Mouse (Mus musculus) myocyte (in vitro differentiated cells): ENCODE measurements at regions not wholly inside any gene's neighbourhood (a gene's known extent, or its start where the extent isn't known, plus 50 kb on each side); places are given as distances from the start of the nearest gene placed in this dataset.
"Not testable (repeated sequence)": the region's sequence is repeated elsewhere in the genome, so short reads cannot be mapped to it uniquely, and the experiment has no call there.

Source experiments
- H3K27me3 ChIP-seq: one replicate; pipeline ENCODE4 v1.6.1; 2011; ENCODE audit not compliant: control insufficient read depth, insufficient read depth, insufficient read length
- H3K36me3 ChIP-seq: one replicate; pipeline ENCODE4 v1.6.1; 2011; ENCODE audit not compliant: control insufficient read depth, insufficient read depth
- H3K4me2 ChIP-seq: one replicate; pipeline ENCODE4 v1.6.1; 2011; ENCODE audit warnings: low read depth, control low read depth
- H3K4me3 ChIP-seq: one replicate; pipeline ENCODE4 v1.5.1; 2011; ENCODE audit warnings: mild to moderate bottlenecking, control low read depth, moderate library complexity
- H3K79me2 ChIP-seq: one replicate; pipeline ENCODE4 v1.6.1; 2011; ENCODE audit not compliant: control insufficient read depth, insufficient read depth
- H3ac ChIP-seq: one replicate; pipeline ENCODE4 v1.6.1; 2011; ENCODE audit not compliant: control insufficient read depth, insufficient read length
- CEBPB ChIP-seq: IDR thresholded peaks from 2 replicates; pipeline ENCODE4 v1.6.1; 2011; ENCODE audit warnings: mild to moderate bottlenecking, moderate library complexity; ENCODE audit not compliant: poor library complexity, insufficient read depth, severe bottlenecking
- E2F4 ChIP-seq: IDR thresholded peaks from one replicate; pipeline ENCODE4 v1.6.1; 2011; ENCODE audit warnings: mild to moderate bottlenecking, control low read depth, moderate library complexity; ENCODE audit not compliant: insufficient read depth
- MAX ChIP-seq: IDR thresholded peaks from one replicate; pipeline ENCODE4 v1.6.1; 2011; ENCODE audit warnings: low read depth, mild to moderate bottlenecking, control low read depth
- MYOD1 ChIP-seq, 3 experiments: IDR thresholded peaks; one replicate each; pipeline ENCODE4 v1.6.1; 2011; ENCODE audit warnings: control low read depth in 2 of 3, low read depth in 2 of 3, mild to moderate bottlenecking in 2 of 3, moderate library complexity in 1 of 3; ENCODE audit not compliant: insufficient read length in 2 of 3, control insufficient read depth in 1 of 3
- MYOG ChIP-seq, 3 experiments: IDR thresholded peaks; one replicate each; pipeline ENCODE4 v1.6.1; 2011; ENCODE audit warnings: control low read depth in 2 of 3, low read depth in 2 of 3, mild to moderate bottlenecking in 2 of 3; ENCODE audit not compliant: insufficient read length in 2 of 3, control insufficient read depth in 1 of 3, insufficient read depth in 1 of 3
- POLR2A ChIP-seq: IDR thresholded peaks from one replicate; pipeline ENCODE4 v1.6.1; 2011; ENCODE audit warnings: low read depth, mild to moderate bottlenecking, control low read depth, moderate library complexity; ENCODE audit not compliant: insufficient read length
- POLR2AphosphoS2 ChIP-seq: IDR thresholded peaks from one replicate; pipeline ENCODE4 v1.6.1; 2011; ENCODE audit warnings: low read depth, control low read depth; ENCODE audit not compliant: insufficient read length
- REST ChIP-seq: IDR thresholded peaks from one replicate; pipeline ENCODE4 v1.6.1; 2011; ENCODE audit warnings: mild to moderate bottlenecking, control low read depth, moderate library complexity; ENCODE audit not compliant: insufficient read depth, insufficient read length
- SRF ChIP-seq: IDR thresholded peaks from one replicate; pipeline ENCODE4 v1.6.1; 2011; ENCODE audit warnings: low read depth; ENCODE audit not compliant: control insufficient read depth, insufficient read length
- TCF12 ChIP-seq: IDR thresholded peaks from one replicate; pipeline ENCODE4 v1.6.1; 2011; ENCODE audit warnings: mild to moderate bottlenecking, control low read depth; ENCODE audit not compliant: poor library complexity, insufficient read depth, severe bottlenecking
- TCF3 ChIP-seq: IDR thresholded peaks from one replicate; pipeline ENCODE4 v1.6.1; 2011; ENCODE audit warnings: low read depth, control low read depth; ENCODE audit not compliant: insufficient read length
- USF1 ChIP-seq: IDR thresholded peaks from one replicate; pipeline ENCODE4 v1.6.1; 2011; ENCODE audit warnings: low read depth, mild to moderate bottlenecking, control low read depth, moderate library complexity

DNA sequence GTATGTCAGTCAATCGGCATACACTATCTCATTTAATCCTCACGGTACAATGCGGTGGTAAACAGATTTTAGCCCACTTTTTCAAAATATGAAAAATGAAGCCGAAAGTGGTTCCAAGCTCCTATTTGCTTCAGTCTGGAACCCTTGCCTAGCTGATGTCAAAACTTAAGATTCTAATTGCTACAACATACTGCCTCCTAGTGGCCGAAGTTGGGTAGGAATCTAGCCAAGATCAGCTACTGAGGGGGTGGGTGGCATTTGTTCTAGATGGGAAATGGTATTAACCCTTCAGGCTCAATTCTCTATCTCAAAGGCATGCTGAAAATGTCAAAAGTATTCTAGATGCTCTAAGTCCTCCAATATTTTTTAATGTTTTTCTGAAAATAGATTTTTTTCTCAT is 360.3 kb upstream of the Fign start:
- no peaks in the 10 kb centered on the region for H3K27me3 ChIP-seq
- no peak overlapping the region for H3K4me2 ChIP-seq
- H3K4me3 ChIP-seq = no peak overlapping the region
- H3K79me2 ChIP-seq = no peaks in the 10 kb centered on the region
- TF ChIP-seq USF1 (no peak), TCF12 (no peak), CEBPB (no peak), POLR2A (no peak), REST (no peak), SRF (no peak), MYOD1 (IDR thresholded peaks at IDR 0.05; ENCODE audit: control insufficient read depth in 1 of 3, insufficient read length in 2 of 3, low read depth in 2 of 3) (no peak), E2F4 (no peak), POLR2AphosphoS2 (no peak), MAX (no peak), TCF3 (no peak), MYOG (IDR thresholded peaks at IDR 0.05; ENCODE audit: control insufficient read depth in 1 of 3, insufficient read depth in 1 of 3, insufficient read length in 2 of 3, low read depth in 2 of 3) (no peak)
- H3K36me3 ChIP-seq = no peaks in the 10 kb centered on the region
- H3ac ChIP-seq = no peak overlapping the region

- H3ac ChIP-seq = no peak overlapping the region
- no peak for TF ChIP-seq POLR2AphosphoS2
- TF ChIP-seq CEBPB = no peak
- TF ChIP-seq MYOG (IDR thresholded peaks at IDR 0.05; ENCODE audit: control insufficient read depth in 1 of 3, insufficient read depth in 1 of 3, insufficient read length in 2 of 3, low read depth in 2 of 3) = no peak
- no peaks in the 10 kb centered on the region for H3K27me3 ChIP-seq
- no peak overlapping the region for H3K4me3 ChIP-seq
- no peak overlapping the region for H3K4me2 ChIP-seq
- no peaks in the 10 kb centered on the region for H3K79me2 ChIP-seq
- H3K36me3 ChIP-seq = no peaks in the 10 kb centered on the region
Observed at GRCm38 (mm10) chr2:64452690-64453089, 354.9 kb upstream of the Fign start.

DNA sequence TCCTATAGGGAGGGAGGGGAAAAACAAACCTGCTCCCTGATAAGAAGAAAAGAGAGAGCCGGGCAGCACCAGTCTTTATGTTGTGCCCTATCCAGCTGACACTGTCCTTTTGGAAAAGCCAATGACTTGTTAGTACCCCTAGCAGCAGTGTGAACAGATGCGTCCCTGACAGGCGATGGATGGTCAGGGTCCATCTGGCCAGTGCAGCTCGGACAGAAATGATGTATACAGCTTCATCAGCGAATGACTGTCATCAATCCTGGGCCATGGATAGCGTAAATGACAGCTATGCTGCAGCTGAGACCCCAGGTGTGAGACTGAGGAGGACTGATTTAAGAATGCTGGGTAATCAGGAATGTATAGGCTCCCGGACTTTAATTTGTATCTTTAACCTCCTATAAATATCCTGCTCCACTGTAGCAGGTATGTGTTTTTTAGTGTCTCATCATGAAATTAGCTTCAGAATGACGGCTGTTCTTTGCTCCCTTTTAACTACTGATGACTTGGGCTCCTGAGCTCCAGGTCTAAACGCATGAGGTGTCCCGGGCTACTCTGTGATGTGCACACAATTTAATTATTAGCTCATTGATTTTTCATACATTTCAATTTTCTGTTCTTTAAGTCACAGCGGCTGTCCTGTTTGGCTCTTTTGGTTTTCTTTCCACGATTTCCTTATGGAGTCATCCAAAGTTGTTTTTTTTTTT is 353.9 kb upstream of the Fign start:
- Histone ChIP-seq H3K79me2 (no peaks in the 10 kb centered on the region), H3K36me3 (no peaks in the 10 kb centered on the region), H3ac (no peak overlapping the region), H3K4me3 (no peak overlapping the region), H3K27me3 (no peaks in the 10 kb centered on the region), H3K4me2 (no peak overlapping the region)
- TF ChIP-seq USF1 = no peak
- TF ChIP-seq POLR2AphosphoS2 = no peak
- TF ChIP-seq SRF = no peak
- no peak for TF ChIP-seq TCF12
- TF ChIP-seq CEBPB = no peak
- TF ChIP-seq MYOG (IDR thresholded peaks at IDR 0.05; ENCODE audit: control insufficient read depth in 1 of 3, insufficient read depth in 1 of 3, insufficient read length in 2 of 3, low read depth in 2 of 3) = no peak
- no peak for TF ChIP-seq MAX
- TF ChIP-seq MYOD1 (IDR thresholded peaks at IDR 0.05; ENCODE audit: control insufficient read depth in 1 of 3, insufficient read length in 2 of 3, low read depth in 2 of 3) = no peak
- no peak for TF ChIP-seq E2F4
- no peak for TF ChIP-seq POLR2A
- TF ChIP-seq TCF3 = no peak

DNA sequence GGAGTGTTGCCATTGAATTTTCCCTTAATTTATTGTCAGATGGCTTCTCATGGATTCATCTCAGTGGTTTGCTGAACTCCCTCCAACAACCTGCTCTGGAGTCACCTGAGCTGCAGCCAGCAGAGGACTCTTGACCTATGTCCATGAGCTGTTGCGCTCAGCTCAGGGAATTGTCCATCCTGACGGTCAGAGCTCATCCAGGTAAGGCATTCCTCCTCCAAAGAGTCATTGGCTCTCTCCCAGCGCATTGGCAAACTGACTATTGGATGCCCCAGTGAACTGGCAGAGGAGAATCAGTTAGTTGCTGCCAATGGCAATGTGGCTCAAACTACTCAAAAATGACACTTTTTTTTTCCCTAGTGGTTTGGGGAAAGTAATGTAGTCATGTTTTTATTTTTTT is 345.3 kb upstream of the Fign start:
- TF ChIP-seq CEBPB = no peak
- Histone ChIP-seq H3K79me2 (no peaks in the 10 kb centered on the region), H3K36me3 (no peaks in the 10 kb centered on the region), H3K27me3 (no peaks in the 10 kb centered on the region), H3K4me3 (no peak overlapping the region), H3K4me2 (no peak overlapping the region), H3ac (no peak overlapping the region)

- no peaks in the 10 kb centered on the region for H3K36me3 ChIP-seq
- H3K79me2 ChIP-seq = no peaks in the 10 kb centered on the region
- no peak overlapping the region for H3ac ChIP-seq
- TF ChIP-seq CEBPB (no peak), E2F4 (no peak), REST (no peak), SRF (no peak)
- H3K4me2 ChIP-seq = no peak overlapping the region
- no peak overlapping the region for H3K4me3 ChIP-seq
- no peaks in the 10 kb centered on the region for H3K27me3 ChIP-seq
Observed at GRCm38 (mm10) chr2:64440961-64441360, 343.1 kb upstream of the Fign start.

DNA sequence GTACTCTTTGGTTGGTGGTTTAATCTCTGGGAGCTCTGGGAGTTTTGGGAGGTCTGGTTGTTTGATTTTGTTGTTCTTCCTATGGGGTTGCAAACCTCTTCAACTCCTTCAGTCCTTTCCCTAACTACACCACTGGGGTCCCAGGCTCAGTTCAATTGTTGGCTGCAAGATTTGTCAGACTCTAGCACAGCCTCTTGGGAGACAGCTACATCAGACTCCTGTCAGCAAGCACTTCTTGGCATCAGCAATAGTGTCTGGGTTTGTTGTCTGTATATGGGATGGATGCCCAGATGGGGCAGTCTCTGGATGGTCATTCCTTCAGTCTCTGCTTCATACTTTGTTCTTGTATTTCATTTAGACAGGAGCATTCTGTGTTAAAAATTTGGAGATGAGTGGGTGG is 319.3 kb upstream of the Fign start:
- H3K4me3 ChIP-seq, H3K36me3 ChIP-seq, H3K27me3 ChIP-seq, H3K79me2 ChIP-seq, H3ac ChIP-seq, H3K4me2 ChIP-seq: not testable (repeated sequence)
